Mouse (Mus musculus) thymus, adult 18-20 months (tissue): ENCODE data around the gene 4930562C15Rik.

ENCODE experiments used
- DNase-seq, 2 experiments: peaks; one replicate each; pipeline ENCODE4 v3.0.0; 2022; ENCODE audit warnings: mixed read lengths in 2 of 2

The 4930562C15Rik gene

DNA sequence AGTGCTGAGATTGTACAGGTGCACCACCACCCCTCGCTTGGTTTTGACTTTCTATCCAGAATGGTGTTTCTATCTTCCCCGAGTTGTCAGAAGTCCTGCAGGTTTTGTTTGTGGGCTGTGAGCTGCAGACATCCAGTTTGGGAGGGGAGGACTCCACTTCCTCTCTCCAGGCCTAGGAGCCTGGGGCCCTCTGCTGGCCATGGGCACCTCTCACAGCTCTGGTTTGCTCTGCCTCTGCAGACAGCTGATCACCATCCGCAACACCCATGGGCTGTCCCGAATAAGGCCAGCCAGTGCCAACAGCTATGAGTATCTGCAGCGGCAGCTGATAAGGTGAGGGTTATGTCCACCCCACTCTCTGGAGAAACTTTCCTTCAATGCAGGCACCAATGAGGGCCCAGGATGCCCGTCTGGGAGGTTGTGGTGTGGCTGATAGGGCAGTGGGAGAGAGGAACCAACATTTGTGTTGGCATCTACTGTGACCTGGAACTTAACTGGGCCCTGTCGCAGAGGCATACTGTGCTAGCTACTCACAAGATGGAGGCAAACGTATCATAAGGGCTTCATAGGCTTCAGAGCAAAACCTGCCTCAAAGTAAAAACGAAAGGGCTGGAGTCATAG is 27.8 kb downstream of the 4930562C15Rik start:
- peak; percentile 49 to 50 for DNase-seq

DNA sequence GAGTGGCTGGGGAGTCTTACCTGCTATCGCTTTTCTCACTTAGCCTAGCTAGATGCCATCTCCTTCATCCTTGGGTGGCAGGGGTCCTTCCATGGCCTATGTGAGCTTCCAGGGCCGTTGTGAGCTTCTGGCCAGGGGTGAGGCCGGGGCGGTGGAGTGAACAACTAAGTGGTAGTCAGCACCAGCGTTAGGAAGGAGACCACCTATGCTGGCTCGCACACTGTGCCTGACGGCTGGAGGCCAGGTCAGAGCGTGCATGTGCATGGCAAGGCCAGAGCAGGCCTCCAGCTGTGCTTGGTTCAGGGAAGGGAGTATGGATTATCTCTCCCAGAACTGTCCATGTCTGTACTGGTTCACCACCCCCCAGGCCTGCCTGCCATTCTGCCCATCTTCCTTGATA is 28.5 kb downstream of the 4930562C15Rik start:
- no peak for DNase-seq

DNA sequence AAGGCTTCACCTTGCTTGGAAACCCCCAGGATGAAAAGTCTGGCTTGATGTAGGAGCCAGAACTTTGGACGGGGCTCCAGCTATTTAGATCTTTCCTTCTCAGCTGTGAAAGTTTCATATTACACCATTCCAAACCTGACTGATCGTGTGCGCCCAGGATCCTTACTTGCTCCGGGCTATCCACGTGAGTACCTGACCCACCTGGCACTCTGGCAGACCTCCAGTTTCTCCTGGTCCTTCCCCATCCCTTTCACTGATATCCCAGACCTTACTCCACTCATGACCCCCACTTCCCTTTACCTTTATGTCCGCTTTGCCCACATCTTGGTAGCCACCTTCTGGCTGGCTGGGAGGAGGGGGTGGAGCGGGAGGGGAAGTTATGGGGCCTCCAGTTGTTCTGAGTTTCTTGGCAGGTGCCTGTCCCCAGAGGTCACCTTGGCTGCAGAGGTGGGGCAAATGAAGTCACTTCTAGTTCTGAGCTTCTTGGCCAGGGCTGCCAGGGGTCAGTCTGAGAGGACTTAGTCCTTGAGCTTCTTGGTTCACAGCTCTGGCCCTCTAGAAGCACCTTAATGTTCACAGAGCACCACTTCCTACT is 31.0 kb downstream of the 4930562C15Rik start:
- no peak for DNase-seq

DNA sequence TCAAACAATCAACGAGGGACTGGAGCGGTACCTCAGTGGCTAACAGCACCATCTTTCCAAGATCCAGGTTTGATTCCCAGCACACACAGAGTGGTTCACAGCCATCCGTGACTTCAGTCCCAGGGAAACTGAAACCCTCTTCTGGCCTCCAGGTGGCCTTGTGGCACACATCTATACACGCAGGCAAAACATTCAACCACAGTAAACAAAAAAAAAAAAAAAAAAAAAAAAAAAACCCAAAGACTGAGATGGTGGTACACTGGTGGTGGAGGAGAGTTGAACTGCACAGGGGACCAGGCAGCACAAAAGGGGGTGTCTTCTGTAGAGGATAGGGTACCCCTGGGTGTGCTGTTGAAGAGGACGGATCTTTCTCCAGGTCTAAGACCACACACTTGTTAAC is 35.3 kb downstream of the 4930562C15Rik start:
- no peak for DNase-seq

DNA sequence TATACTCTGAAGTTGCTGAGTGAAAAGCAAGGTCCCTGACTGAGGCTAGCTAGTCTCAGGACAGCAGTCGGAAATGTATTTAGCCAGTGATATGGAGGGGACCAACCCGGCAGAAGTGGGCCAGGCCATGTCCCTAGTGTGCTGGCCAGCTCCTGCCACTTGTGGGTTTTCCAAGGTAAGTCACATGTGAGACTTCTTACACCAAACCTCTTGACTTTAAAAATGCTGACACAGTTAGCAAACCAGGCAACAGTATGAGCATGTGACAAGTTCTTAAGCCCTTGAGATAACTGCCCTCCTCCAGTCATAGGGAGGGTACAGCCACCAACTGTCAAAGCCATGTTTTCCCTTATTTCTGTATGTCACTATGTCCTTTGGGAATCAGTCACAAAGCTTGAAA is 36.7 kb downstream of the 4930562C15Rik start:
- no peak for DNase-seq

DNA sequence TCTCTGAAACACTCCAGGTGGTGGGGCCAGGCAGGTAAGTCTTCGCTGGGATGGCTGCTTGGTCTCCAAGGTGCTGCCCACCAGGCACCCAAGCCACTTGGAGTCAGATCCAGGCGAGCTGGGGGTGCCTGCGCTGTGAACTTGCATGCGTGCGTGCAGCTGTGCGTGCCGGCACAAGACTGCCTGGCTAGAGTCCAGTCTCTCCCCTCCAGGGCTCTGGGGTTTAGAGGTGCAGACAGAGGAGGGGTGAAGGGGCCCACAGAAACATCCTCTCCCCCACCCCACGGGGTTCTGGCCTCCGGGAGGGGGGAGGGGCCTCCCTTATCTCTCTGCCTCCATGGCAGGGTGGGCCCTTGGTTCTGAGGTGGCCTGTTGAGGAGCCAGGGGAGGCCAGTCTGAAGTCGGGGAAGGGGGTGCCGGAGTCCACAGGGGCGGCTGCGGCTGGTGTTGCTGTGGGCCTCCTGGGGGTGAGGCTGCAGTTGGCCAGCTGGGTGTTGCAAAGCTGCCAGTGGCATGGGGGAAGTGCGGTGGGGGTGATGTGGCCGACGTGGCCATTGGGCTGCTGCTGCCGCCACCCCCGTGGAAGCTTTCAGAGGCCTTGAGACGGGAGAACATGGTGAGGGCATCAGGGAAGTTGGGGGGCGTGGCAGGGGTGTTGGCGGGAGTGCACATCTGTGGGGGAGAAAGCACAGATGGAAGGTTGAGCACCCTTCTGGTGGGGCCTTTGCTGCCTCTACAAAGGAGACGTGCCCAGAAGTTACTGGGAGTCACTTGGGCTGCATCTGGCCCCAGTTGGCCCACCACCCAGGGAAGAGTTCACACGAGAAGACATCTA is 40.2 kb downstream of the 4930562C15Rik start:
- DNase-seq, result no peak

DNA sequence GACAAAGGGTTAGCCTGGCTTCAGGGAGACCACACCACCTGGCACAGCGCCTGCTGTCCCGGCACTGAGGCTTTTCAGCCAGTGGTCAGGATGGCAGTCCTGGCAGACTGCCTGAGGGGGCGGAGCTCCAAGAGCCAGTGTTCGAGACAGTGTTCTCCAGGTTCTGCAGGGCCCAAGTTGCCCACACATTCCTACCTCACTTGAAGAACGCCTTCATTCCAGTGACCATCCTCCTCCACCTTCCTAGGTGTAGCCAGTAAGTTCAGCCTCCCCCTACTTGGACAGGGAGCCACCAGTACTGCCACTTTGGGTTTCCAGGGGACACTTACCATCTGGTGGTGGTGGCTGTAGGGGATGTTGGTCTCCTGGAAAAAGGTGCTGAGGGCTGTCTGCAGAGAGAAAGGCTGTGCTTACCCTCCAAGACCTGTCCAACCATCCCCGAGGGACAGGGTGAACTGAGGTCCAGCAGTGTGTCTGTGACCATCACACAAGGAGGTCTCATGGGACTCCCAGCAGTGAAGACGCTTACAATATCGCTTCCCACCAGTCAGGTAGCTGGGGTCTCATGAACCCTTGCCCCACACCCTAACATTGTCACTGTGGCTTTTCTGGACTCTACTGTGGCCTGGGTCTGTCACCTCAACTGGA is 40.9 kb downstream of the 4930562C15Rik start:
- no peak for DNase-seq

DNA sequence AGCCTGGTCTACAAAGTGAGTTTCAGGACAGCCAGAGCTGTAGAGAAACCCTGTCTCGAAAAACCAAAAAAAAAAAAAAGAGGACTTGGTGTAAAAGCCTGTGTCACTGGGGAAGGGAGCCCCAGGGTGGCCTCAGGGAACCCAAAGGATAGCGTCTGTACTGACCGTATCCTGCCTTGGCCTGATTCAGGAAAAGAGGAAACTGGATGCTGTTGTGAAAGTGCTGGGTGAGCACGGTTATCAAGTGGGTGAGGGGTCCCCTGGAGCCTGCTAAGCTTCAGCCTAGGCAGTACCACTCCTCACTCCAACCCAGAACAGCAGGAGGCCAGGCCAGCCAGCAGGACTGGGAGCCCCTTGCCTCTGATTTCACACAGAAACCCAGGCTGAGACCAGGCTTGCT is 42.0 kb downstream of the 4930562C15Rik start:
- DNase-seq, result no peak

DNA sequence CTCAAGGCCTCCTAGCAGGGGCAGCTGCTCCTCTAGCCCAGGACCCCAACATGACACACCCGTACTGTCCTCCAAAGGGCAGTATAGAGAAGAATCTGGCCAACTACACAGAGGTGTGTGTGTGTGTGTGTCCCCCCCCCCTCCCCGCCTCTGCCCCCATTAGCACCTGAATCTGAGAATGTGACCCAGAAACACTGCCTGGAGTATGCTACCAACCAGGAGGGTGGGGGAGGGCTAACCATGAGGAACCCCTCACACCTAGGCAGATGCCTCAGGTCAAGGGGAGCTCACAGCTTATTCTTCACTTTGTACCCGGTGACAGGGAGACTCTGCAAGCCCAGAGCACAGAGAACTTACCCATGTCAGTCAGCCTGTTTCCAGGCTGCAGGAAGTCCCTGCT is 42.5 kb downstream of the 4930562C15Rik start:
- DNase-seq, result no peak

DNA sequence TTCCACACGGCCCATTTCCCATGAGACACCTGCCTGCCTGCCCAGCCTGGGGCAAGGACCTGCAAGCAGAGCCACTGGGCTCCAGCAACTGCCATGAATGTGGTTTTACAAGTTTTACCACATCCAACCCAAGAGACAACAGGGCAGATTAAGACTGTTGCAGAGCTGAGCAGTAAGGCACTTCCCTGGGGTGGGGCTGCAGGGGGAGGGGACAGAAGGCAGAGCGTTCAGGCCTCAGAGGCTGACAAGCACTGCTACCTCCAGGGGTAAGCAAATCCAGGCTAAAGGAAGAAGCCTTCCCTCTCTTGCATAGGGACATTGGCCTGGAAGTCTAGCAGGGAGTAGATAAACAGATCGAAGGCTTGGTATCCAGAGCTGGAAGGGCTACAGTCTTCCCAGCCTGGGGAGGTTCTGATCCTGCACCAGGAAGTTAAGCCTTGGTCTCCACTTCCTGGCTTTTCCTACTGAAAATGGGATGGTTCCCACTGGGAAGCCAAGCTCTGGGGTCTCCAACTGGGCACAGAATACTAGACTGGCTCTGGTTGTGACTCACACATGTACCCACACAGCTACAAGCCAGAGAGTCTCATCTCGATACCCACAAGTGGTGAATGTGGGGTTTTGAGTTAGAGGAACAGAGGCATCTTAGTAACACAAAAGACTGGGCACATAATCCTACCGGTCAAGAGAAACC is 43.1 kb downstream of the 4930562C15Rik start:
- DNase-seq, result peak; percentile 61 to 67

DNA sequence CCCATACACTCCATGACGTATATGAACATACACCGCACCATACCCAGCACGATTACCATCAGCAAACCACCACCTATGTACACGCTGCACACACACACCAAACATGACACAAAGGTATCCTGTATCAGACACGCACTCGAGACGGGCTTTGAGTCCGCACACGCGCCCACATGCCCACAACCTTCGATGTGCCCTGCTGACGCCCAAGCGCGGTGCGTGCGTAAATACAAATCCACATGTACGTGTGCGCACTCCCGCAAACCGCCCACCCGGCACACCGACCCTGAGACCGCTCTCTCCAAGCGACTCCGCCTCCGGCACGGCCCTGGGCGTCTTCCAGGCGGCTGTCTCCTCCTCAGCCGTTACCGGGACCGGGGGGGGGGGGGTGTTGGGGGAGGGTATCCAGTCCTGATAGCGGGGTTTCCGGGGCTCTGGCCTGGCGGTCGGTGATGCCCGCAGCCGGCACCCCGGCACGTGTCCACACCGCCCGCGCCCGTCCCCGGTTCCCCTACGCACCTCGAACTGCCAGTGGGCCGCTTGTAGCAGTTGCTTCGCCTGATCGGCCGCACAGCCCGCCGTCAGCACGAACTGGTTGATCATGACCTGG is 44.0 kb downstream of the 4930562C15Rik start:
- DNase-seq, result peak; percentile 37 to 47

DNA sequence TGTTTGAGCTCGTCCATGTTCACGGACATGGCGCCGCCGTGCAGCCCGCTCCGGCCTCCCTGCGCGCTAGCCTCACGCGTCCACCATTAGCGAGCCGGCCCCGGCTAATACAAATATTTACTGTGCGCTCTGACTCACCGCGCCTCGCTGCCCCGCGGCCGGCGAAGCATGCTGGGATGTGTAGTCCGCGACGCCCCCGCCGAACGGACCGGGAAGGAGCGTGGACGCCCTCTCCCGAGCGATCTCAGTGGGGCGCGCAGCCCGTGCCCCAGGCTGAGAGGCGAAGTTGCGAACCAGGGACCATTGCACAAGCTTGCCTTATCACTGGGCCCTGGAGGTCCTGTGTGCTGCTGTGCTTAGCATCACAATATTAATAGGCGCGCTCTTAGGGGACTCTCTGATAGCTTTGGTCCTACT is 44.5 kb downstream of the 4930562C15Rik start:
- DNase-seq, result peak; percentile 77 to 81

DNA sequence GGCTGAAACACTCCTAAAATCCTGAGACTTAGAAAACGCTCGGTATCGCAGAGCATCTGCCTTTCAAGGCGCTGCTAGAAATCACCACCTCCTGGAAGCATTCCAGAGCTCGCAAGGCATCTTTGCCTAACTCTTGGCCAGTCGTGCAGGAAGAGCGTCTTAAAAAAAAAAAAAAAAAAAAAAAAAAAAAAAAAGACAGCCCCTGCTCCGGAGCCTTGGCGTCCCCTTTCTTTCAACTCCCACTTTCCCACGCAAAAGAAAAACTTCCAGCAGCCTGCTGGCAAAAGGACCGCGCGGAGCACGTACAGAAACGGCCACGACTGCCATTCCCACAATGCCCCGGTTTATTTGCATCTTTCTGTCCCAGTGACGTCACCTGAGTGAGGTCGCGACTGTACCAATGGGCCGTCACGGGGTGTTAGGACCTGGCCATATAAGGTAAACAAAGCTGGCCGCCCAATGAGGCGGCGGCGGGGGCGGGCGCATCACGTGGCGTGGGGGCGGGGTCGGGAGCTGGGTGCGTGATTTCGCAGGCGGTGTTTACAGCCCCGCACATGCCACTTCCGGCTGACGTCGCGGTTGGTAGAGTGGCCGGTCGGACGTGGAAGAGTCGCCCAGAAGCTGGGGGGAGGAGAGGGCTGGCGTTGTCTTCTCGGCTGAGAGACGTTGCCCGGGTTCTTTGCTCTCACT is 45.1 kb downstream of the 4930562C15Rik start, which contains the start of gene Ubald1:
Ubald1 (minus strand) TSS at position 180 of the 690 bp plus-strand sequence.
- DNase-seq, result peak; percentile 96 to 98

DNA sequence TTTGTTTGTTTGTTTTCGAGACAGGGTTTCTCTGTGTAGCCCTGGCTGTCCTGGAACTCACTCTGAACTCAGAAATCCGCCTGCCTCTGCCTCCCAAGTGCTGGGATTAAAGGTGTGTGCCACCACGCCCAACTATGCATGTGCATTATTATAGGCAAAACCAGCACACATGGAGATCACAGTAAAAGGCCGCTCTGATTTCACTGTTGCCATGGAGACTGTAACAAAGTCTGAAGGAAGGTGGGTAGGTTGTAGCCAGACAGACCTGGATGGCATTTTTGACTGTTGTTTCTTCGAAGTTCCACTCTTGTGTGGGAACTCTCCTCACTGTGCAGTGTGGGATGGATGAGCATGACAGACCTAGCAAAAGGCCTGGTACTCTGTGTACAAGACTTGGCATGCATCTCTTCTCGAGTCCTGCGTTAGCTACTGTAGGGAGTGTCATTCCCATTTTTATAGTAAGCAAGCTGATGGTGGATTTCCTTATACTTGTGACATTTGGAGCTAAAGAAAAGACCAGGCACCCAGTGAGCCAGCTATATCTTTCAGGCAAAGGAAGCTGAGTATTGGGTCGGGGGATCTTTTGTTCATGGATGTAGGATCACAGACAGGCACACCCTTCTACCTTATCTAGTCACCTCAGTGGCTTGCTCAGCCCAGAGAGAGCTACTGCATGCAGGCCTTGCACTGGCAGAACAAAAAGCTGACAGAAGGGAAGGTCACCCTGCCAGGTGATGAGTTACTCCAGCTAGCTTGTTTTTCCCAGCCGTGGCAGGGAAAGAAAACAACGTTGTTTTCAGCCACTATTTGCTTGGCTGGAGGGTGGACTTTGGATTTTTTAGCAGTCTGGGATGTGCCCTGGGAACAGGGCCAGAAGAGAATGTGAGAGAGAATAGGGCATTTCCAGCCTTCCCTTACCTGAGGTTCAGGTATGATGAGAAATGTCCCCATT is 46.5 kb downstream of the 4930562C15Rik start:
- DNase-seq, result no peak

DNA sequence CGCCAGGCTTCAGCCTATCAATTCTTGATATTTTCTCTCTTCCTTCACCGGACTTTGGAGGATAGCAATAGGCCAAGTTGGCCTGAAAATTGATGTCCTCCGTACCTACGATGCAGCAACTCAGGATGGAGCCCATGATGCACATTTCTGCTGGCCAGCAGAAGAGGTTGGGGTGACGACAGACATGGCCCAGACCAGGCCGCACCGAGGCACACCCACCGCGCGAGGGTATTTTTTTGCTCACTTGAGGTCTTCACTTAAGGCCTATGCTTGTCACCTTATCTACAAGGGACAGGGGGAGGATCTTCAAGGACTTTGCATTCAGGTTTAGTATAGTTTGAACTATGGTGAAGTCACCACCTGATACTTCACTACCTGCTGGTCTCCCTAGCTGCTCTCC is 49.7 kb downstream of the 4930562C15Rik start:
- DNase-seq, result no peak

DNA sequence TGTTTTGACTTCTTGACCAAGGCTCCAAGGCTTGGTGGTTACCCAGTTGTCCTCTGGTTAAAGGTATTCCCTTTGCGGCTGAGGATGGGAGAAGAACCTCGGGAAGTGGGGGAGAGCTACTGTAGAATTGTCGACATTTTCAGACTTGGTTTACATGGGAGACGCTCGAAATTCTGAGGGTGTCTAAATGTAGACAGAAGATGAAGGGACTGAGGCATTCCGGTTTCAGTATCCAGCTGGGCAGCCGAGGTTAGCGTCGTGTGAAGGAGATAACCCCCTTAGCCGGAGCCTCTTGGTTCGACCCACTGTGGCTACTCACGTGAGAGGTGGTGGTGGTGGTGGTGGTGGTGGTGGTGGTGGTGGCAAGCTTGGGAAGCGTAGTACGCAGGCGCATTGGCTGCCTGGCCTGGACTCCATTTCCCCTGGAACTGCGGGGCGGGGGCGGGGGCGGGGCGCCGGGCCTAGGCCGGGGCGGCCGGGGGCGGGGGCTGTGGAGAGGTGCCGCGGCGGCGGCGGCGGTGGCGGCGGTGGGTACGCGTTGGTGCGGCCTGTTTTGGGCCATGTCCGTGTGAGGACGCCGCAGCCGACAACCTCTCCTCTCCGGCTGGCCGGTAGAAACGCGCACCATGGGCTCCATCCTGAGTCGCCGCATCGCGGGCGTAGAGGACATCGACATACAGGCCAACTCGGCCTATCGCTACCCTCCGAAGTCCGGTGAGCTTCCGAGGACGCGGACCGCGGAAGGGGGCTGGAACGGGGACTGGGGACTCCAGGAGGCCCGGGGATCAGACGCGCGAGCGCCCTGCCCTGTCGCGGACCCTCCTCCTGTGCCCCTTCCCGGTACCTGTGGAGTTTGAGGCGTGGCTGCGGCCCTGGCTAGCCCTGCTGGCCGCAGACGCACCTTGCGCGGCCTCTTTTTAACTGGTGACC is 50.8 kb downstream of the 4930562C15Rik start, which contains the start of gene Mgrn1:
Mgrn1 (plus strand) TSS at position 490 of the 930 bp plus-strand sequence.
- peak; percentile 68 to 75 for DNase-seq

DNA sequence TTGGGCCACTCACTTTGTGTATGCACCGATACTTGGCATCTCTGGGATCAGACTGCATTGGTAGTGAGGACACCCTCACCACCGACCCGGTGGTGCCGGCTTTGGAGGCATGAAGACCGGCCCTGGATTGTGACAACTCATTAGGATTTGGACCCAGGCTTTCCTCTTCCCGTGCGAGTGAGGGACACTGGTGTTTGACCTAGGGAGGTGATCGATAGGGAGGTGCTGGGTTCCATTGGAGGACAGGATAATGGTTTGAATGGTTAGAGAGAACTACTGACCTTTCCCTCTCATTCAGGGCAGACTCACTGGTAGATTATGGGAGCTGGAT is 51.4 kb downstream of the 4930562C15Rik start:
- DNase-seq, result no peak

DNA sequence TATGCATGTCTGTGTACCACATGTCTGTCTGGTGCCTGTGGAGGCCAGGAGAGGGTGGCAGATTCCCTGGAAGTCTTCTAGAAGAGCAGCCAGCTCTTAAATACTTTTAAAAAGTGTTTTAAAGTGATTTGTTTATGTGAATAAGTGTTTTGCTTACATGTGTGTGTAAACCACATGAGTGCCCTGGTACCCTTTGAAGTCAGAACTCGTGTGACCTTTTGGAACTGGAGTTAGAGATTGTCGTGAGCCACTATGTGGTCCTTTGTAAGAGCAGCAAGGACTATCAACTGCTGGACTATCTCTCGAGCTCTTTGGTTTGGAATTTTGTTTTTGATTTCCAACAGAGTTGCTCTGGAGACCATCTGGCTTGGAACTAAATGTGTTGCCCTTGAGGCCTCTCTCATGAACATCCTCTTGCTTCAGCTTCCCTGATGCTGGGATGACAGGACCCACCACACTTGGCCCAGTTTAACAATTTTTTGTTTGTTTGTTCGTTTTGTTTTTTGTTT is 55.0 kb downstream of the 4930562C15Rik start:
- DNase-seq, result no peak

DNA sequence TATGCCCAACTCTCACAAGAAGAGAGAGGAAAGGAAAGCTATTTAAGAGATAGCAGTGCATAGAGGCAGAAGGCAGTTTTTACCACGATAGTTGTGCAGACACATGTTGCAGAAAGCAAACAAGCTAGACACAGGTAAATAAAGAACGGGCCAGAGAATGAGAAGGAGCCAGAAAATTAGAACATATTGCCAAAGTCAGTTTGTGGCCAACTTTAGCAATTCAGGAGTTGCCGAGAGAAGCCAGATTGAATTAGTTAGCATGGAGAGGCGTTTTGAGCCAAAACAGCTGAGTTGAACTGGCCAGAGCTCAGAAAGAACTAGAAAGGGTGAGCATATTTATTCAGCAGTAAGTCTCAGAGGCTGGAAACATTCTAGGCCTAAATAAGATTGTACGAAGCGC is 57.0 kb downstream of the 4930562C15Rik start:
- DNase-seq, result no peak
